Mouse (Mus musculus) CH12.LX (cell line): ENCODE measurements at regions not wholly inside any gene's neighbourhood (a gene's known extent, or its start where the extent isn't known, plus 50 kb on each side); places are given as distances from the start of the nearest gene placed in this dataset.

Source experiments
- DNase-seq: peaks from one replicate; pipeline ENCODE4 v3.0.0-alpha.2; 2013; ENCODE audit errors: extremely low read depth
- H3K27ac ChIP-seq: 2 replicates; pipeline ENCODE4 v1.5.1; 2012; ENCODE audit warnings: low read depth, mild to moderate bottlenecking, control low read depth, moderate library complexity; ENCODE audit not compliant: insufficient read depth
- H3K27me3 ChIP-seq: replicated peaks from 2 replicates; pipeline ENCODE3; 2012; ENCODE audit warnings: inconsistent platforms
- H3K36me3 ChIP-seq, 2 experiments: replicated peaks in 1 of 2; 2 replicates each; pipeline versions ENCODE3 to v1.6.1; 2012; ENCODE audit warnings: inconsistent platforms in 1 of 2, low read length in 1 of 2, mild to moderate bottlenecking in 1 of 2, mixed read lengths in 1 of 2, moderate library complexity in 1 of 2; ENCODE audit not compliant: control insufficient read depth in 1 of 2, insufficient read depth in 1 of 2
- H3K4me1 ChIP-seq, 2 experiments: 2 replicates each; pipeline ENCODE4 v1.6.1; 2012; ENCODE audit warnings: inconsistent platforms in 1 of 2, moderate library complexity in 1 of 2; ENCODE audit not compliant: insufficient read depth in 2 of 2, control insufficient read depth in 1 of 2
- H3K4me2 ChIP-seq: 2 replicates; pipeline ENCODE4 v1.6.1; 2012; ENCODE audit warnings: low read depth, mild to moderate bottlenecking, control low read depth; ENCODE audit not compliant: poor library complexity, insufficient read depth, severe bottlenecking
- H3K4me3 ChIP-seq, 3 experiments: fragments of 150-350 bp in 1 of 3; sonication (generic) in 1 of 3; replicated peaks in 1 of 3; 2 replicates each; pipeline versions ENCODE3 to v1.5.1; 2011 to 2012; ENCODE audit warnings: low read depth in 2 of 3, low read length in 2 of 3, mild to moderate bottlenecking in 2 of 3, moderate library complexity in 2 of 3, control low read depth in 1 of 3, improper control_type of control experiment in 1 of 3, inconsistent platforms in 1 of 3, mixed read lengths in 1 of 3; ENCODE audit not compliant: poor library complexity in 1 of 3
- H3K79me2 ChIP-seq: replicated peaks from 2 replicates; pipeline ENCODE4 v1.6.1; 2012; ENCODE audit warnings: mild to moderate bottlenecking, moderate library complexity; ENCODE audit not compliant: control insufficient read depth, poor library complexity, insufficient read depth, severe bottlenecking; ENCODE audit errors: extremely low read depth
- H3K9ac ChIP-seq: 2 replicates; pipeline ENCODE4 v1.6.1; 2012; ENCODE audit warnings: low read depth, mild to moderate bottlenecking, control low read depth, moderate library complexity; ENCODE audit not compliant: insufficient read depth
- H3K9me3 ChIP-seq: replicated peaks from 2 replicates; pipeline ENCODE3; 2012; ENCODE audit warnings: low read length, inconsistent platforms, mixed read lengths
- BHLHE40 ChIP-seq: IDR thresholded peaks from 2 replicates; pipeline ENCODE4 v1.6.1; 2011; ENCODE audit warnings: mild to moderate bottlenecking, low read depth, low read length, improper control_type of control experiment
- CHD2 ChIP-seq: IDR thresholded peaks from 2 replicates; pipeline ENCODE4 v1.6.1; 2011; ENCODE audit warnings: low read length, improper control_type of control experiment
- CTCF ChIP-seq, 2 experiments: IDR thresholded peaks in 1 of 2; conservative IDR thresholded peaks in 1 of 2; 2 replicates each; pipeline ENCODE4 v1.5.1; 2011 to 2012; ENCODE audit warnings: low read depth in 2 of 2, low read length in 2 of 2, improper control_type of control experiment in 1 of 2, inconsistent platforms in 1 of 2, mild to moderate bottlenecking in 1 of 2, moderate library complexity in 1 of 2
- EP300 ChIP-seq: IDR thresholded peaks from 2 replicates; pipeline ENCODE4 v1.6.1; 2011; ENCODE audit warnings: low read length, improper control_type of control experiment
- ETS1 ChIP-seq: conservative IDR thresholded peaks from 2 replicates; pipeline ENCODE4 v1.6.1; 2012; ENCODE audit warnings: low read depth, mild to moderate bottlenecking, inconsistent platforms, low read length, improper control_type of control experiment, moderate library complexity
- GABPA ChIP-seq: IDR thresholded peaks from 2 replicates; pipeline ENCODE4 v1.6.1; 2012; ENCODE audit warnings: low read depth, low read length, improper control_type of control experiment, inconsistent platforms; ENCODE audit not compliant: insufficient replicate concordance
- HCFC1 ChIP-seq: IDR thresholded peaks from 2 replicates; pipeline ENCODE4 v1.6.1; 2012; ENCODE audit warnings: low read depth, mild to moderate bottlenecking, inconsistent platforms, low read length, improper control_type of control experiment
- IRF4 ChIP-seq: IDR thresholded peaks from 2 replicates; pipeline ENCODE4 v1.6.1; 2014; ENCODE audit warnings: low read depth, mild to moderate bottlenecking, inconsistent platforms, low read length, improper control_type of control experiment
- JUN ChIP-seq: IDR thresholded peaks from 2 replicates; pipeline ENCODE4 v1.6.1; 2011; ENCODE audit warnings: low read depth, mild to moderate bottlenecking, low read length, improper control_type of control experiment, moderate library complexity; ENCODE audit not compliant: insufficient read depth
- MEF2A ChIP-seq: IDR thresholded peaks from 2 replicates; pipeline ENCODE4 v1.6.1; 2014; ENCODE audit warnings: low read depth, mild to moderate bottlenecking, inconsistent platforms, low read length, improper control_type of control experiment, borderline replicate concordance
- MXI1 ChIP-seq: IDR thresholded peaks from 2 replicates; pipeline ENCODE4 v1.6.1; 2011; ENCODE audit warnings: mild to moderate bottlenecking, low read depth, low read length, improper control_type of control experiment
- MYC ChIP-seq: IDR thresholded peaks from 2 replicates; pipeline ENCODE4 v1.6.1; 2011; ENCODE audit warnings: low read depth, mild to moderate bottlenecking, improper control_type of control experiment, low read length
- NELFE ChIP-seq: IDR thresholded peaks from 2 replicates; pipeline ENCODE4 v1.6.1; 2011; ENCODE audit warnings: low read depth, low read length, improper control_type of control experiment
- PAX5 ChIP-seq: IDR thresholded peaks from 2 replicates; pipeline ENCODE4 v1.6.1; 2012; ENCODE audit warnings: low read length, inconsistent platforms, mixed read lengths
- POLR2A ChIP-seq: IDR thresholded peaks from 2 replicates; pipeline ENCODE4 v1.6.1; 2011; ENCODE audit warnings: low read depth, mild to moderate bottlenecking, improper control_type of control experiment, low read length
- POLR2AphosphoS2 ChIP-seq: IDR thresholded peaks from 2 replicates; pipeline ENCODE4 v1.6.1; 2011; ENCODE audit warnings: low read depth, low read length, improper control_type of control experiment
- RCOR1 ChIP-seq: conservative IDR thresholded peaks from 2 replicates; pipeline ENCODE4 v1.6.1; 2012; ENCODE audit warnings: low read depth, mild to moderate bottlenecking, inconsistent platforms, low read length, improper control_type of control experiment
- SIN3A ChIP-seq: IDR thresholded peaks from 2 replicates; pipeline ENCODE4 v1.6.1; 2012; ENCODE audit warnings: low read length, improper control_type of control experiment, inconsistent platforms
- TBP ChIP-seq: conservative IDR thresholded peaks from 2 replicates; pipeline ENCODE4 v1.6.1; 2011; ENCODE audit warnings: low read depth, low read length, improper control_type of control experiment
- UBTF ChIP-seq: IDR thresholded peaks from 2 replicates; pipeline ENCODE4 v1.6.1; 2012; ENCODE audit warnings: low read depth, mild to moderate bottlenecking, inconsistent platforms, low read length, improper control_type of control experiment, moderate library complexity
- USF1 ChIP-seq: IDR thresholded peaks from 2 replicates; pipeline ENCODE4 v1.6.1; 2014; ENCODE audit warnings: low read depth, mild to moderate bottlenecking, inconsistent platforms, low read length, improper control_type of control experiment
- USF2 ChIP-seq: conservative IDR thresholded peaks from 2 replicates; pipeline ENCODE4 v1.6.1; 2011; ENCODE audit warnings: low read depth, low read length, improper control_type of control experiment
- ZMIZ1 ChIP-seq: IDR thresholded peaks from 2 replicates; pipeline ENCODE4 v1.6.1; 2012; ENCODE audit warnings: low read depth, mild to moderate bottlenecking, inconsistent platforms, low read length, improper control_type of control experiment
- dilution Hi-C: fragments of 300-500 bp; cut with MboI; formaldehyde crosslinking; loops from 2 replicates; pipeline ENCODE4 v1.14.3; 2020; ENCODE audit warnings: low sequenced_read_pairs; ENCODE audit not compliant: extremely low pct_unique_long_range_greater_than_20kb, extremely low pct_ligation_motif_present
- in situ Hi-C: fragments of 300-500 bp; cut with MboI; formaldehyde crosslinking; loops from 3 replicates; pipeline ENCODE4 v1.14.3; 2019; ENCODE audit warnings: low sequenced_read_pairs, low pct_ligation_motif_present, low pct_unique_long_range_greater_than_20kb, mixed read lengths

- Histone ChIP-seq H3K27me3 (peaks cover 94% of the 10 kb centered on the region), H3K9ac (no peak overlapping the region), H3K9me3 (no peaks in the 10 kb centered on the region), H3K4me3 (no peak overlapping the region), H3K4me1 (no peaks in the 10 kb centered on the region), H3K79me2 (no peaks in the 10 kb centered on the region), H3K36me3 (no peaks in the 10 kb centered on the region), H3K27ac (no peak overlapping the region), H3K4me2 (no peak overlapping the region)
- dilution Hi-C loops = no loop called here
- TF ChIP-seq UBTF = no peak
- TF ChIP-seq BHLHE40 = no peak
- no peak for TF ChIP-seq PAX5
- TF ChIP-seq NELFE = no peak
- no peak for TF ChIP-seq POLR2AphosphoS2
- no peak for TF ChIP-seq HCFC1
- no peak for TF ChIP-seq JUN
- TF ChIP-seq USF2 = no peak
- TF ChIP-seq RCOR1 = no peak
- no peak for TF ChIP-seq IRF4
- no peak for DNase-seq
- in situ Hi-C loops = no loop called here
These were observed 89.5 kb upstream of the Kdm8 start for GRCm38 (mm10) chr7:125354956-125355355.

GRCm38 (mm10) chr7:125358016-125358415, 86.5 kb upstream of the Kdm8 start:
- Histone ChIP-seq H3K27ac (no peak overlapping the region), H3K79me2 (no peaks in the 10 kb centered on the region), H3K4me1 (no peaks in the 10 kb centered on the region), H3K9ac (no peak overlapping the region), H3K36me3 (no peaks in the 10 kb centered on the region), H3K4me3 (no peak overlapping the region), H3K9me3 (no peaks in the 10 kb centered on the region), H3K27me3 (peaks cover 98% of the 10 kb centered on the region), H3K4me2 (no peak overlapping the region)
- TF ChIP-seq SIN3A = no peak
- no peak for TF ChIP-seq HCFC1
- no peak for TF ChIP-seq ETS1
- TF ChIP-seq IRF4 = no peak
- TF ChIP-seq TBP = no peak
- TF ChIP-seq GABPA = no peak
- no peak for TF ChIP-seq MXI1
- no peak for TF ChIP-seq CHD2
- no peak for TF ChIP-seq ZMIZ1
- TF ChIP-seq MEF2A = no peak
- TF ChIP-seq NELFE = no peak
- TF ChIP-seq MYC = no peak
- TF ChIP-seq EP300 = no peak
- TF ChIP-seq BHLHE40 = no peak
- no peak for TF ChIP-seq USF1
- TF ChIP-seq POLR2A = no peak
- no peak for TF ChIP-seq CTCF (conservative IDR thresholded peaks at IDR 0.05 in 1 of 2, IDR thresholded peaks at IDR 0.05 in 1 of 2; ENCODE audit: low read depth in 2 of 2, low read length in 2 of 2)
- in situ Hi-C loops (no loop called here), dilution Hi-C loops (no loop called here)
- DNase-seq = no peak
